Mouse (Mus musculus) hindbrain, embryonic 16.5 days (tissue): ENCODE measurements around the gene Lmln. TPM values are rescaled to one million over a fixed set of nuclear protein-coding genes. Genes with fewer than 3 reads are reported as not detected.
"Not testable (repeated sequence)": the region's sequence is repeated elsewhere in the genome, so short reads cannot be mapped to it uniquely, and the experiment has no call there.

Source experiments
- ATAC-seq: fragments of 200-750 bp; cut with Nextera tagmentation; 2 replicates; pipeline ENCODE4 v1.8.0; 2017; ENCODE audit warnings: moderate TSS enrichment, moderate library complexity
- H3K27ac ChIP-seq: fragments of 300-500 bp; sonication (generic); 2 replicates; pipeline ENCODE4 v1.5.1; 2014; ENCODE audit warnings: low read depth, mild to moderate bottlenecking, control low read depth, low read length, moderate library complexity
- H3K27me3 ChIP-seq: fragments of 300-500 bp; sonication (generic); replicated peaks from 2 replicates; pipeline ENCODE4 v1.6.1; 2014; ENCODE audit warnings: low read length; ENCODE audit not compliant: control insufficient read depth, insufficient read depth
- H3K36me3 ChIP-seq: fragments of 300-500 bp; sonication (generic); 2 replicates; pipeline ENCODE4 v1.6.1; 2014; ENCODE audit warnings: mild to moderate bottlenecking, low read length, moderate library complexity, mixed read lengths; ENCODE audit not compliant: control insufficient read depth, insufficient read depth
- H3K4me1 ChIP-seq: fragments of 300-500 bp; sonication (generic); 2 replicates; pipeline ENCODE4 v1.6.1; 2014; ENCODE audit warnings: low read depth, low read length; ENCODE audit not compliant: control insufficient read depth, insufficient read depth
- H3K4me2 ChIP-seq: fragments of 300-500 bp; sonication (generic); 2 replicates; pipeline ENCODE4 v1.6.1; 2014; ENCODE audit warnings: mild to moderate bottlenecking, low read length, control low read depth, moderate library complexity
- H3K4me3 ChIP-seq: fragments of 300-500 bp; sonication (generic); 2 replicates; pipeline ENCODE4 v1.5.1; 2014; ENCODE audit warnings: mild to moderate bottlenecking, low read length, control low read depth, moderate library complexity
- H3K9ac ChIP-seq: fragments of 300-500 bp; sonication (generic); 2 replicates; pipeline ENCODE4 v1.6.1; 2014; ENCODE audit warnings: low read depth, mild to moderate bottlenecking, control low read depth, low read length, moderate library complexity
- H3K9me3 ChIP-seq: fragments of 300-500 bp; sonication (generic); 2 replicates; pipeline ENCODE4 v1.6.1; 2014; ENCODE audit warnings: mild to moderate bottlenecking, low read length, moderate library complexity; ENCODE audit not compliant: control insufficient read depth
- WGBS: fragments of 180-500 bp; shearing (Covaris S2); extraction: QIAGEN DNeasy Blood & Tissue Kit; methylation state at CpG from one replicate; pipeline ENCODE4 v1.1.7; 2014; 5-methylcytosine and 5-hydroxymethylcytosine counted together
- polyA plus RNA-seq: library from polyadenylated mRNA; unstranded; fragments of >200 nt; fragmentation: Nextera tagmentation; extraction: Ambion mirVana; gene quantifications from 2 replicates; pipeline ENCODE4 v1.2.1, GENCODE M21; 2015

Gene Lmln
- polyA plus RNA-seq, 1 experiment from 2014 or later: 4.1 TPM

DNA sequence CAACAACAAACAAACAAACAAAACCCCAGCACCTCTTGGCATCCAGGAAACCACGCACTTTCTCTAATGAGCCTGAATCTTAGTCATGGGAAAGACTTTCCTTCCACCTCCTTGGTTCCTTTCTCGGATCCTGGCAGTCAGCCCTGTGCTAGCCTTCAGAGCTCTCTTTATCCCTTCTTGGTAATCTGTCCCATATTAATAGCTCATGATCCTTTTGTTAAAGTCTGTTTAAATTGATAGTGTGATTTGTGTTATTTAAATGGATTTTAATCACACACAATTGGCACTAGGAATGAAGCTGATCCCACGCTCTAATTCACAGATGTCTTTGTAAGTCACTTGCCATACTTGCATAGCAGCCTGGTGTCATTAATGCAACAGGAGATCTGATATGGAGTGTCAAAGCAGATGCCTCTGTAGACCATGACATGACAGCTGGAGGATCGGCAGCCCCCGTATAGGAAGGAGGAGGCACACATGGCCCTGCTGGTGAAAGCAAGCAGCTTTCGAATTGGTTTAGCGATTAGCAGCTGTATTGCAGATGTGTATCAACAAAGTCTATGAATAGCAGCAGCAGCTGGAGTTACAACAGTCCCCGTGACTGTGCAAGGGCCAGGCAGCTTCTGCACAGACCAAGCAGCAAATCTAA lies 37.7 kb upstream of the Lmln start:
- Histone ChIP-seq H3K9ac (no peak overlapping the region), H3K36me3 (no peaks in the 10 kb centered on the region), H3K4me3 (no peak overlapping the region), H3K9me3 (no peaks in the 10 kb centered on the region), H3K27me3 (no peaks in the 10 kb centered on the region), H3K4me1 (no peaks in the 10 kb centered on the region), H3K27ac (no peak overlapping the region), H3K4me2 (no peak overlapping the region)
- WGBS: 75% methylated on average over 8 of the region's 8 CpGs
- no peak for ATAC-seq

GRCm38 (mm10) chr16:33026357-33026756 lies 36.0 kb upstream of the Lmln start:
- 90% methylated on average over 7 of the region's 7 CpGs for WGBS
- no peak overlapping the region for H3K27ac ChIP-seq
- H3K9ac ChIP-seq: no peak overlapping the region
- H3K9me3 ChIP-seq: no peaks in the 10 kb centered on the region
- H3K4me2 ChIP-seq: no peak overlapping the region
- no peaks in the 10 kb centered on the region for H3K36me3 ChIP-seq
- no peaks in the 10 kb centered on the region for H3K27me3 ChIP-seq
- H3K4me3 ChIP-seq: no peak overlapping the region
- no peak for ATAC-seq
- H3K4me1 ChIP-seq: no peaks in the 10 kb centered on the region

GRCm38 (mm10) chr16:33036006-33036405 lies 26.3 kb upstream of the Lmln start:
- H3K4me1 ChIP-seq: no peaks in the 10 kb centered on the region
- ATAC-seq: no peak
- H3K4me3 ChIP-seq: no peak overlapping the region
- no peaks in the 10 kb centered on the region for H3K36me3 ChIP-seq
- no peak overlapping the region for H3K27ac ChIP-seq
- no peaks in the 10 kb centered on the region for H3K9me3 ChIP-seq
- no peak overlapping the region for H3K4me2 ChIP-seq
- no peaks in the 10 kb centered on the region for H3K27me3 ChIP-seq
- WGBS: 85% methylated on average over 4 of the region's 4 CpGs
- no peak overlapping the region for H3K9ac ChIP-seq

- H3K27ac ChIP-seq: no peak overlapping the region
- no peak overlapping the region for H3K4me2 ChIP-seq
- H3K9me3 ChIP-seq: no peaks in the 10 kb centered on the region
- WGBS: 73% methylated on average over 1 of the region's 1 CpGs
- H3K4me1 ChIP-seq: no peaks in the 10 kb centered on the region
- H3K9ac ChIP-seq: no peak overlapping the region
- ATAC-seq: no peak
- H3K4me3 ChIP-seq: no peak overlapping the region
- no peaks in the 10 kb centered on the region for H3K27me3 ChIP-seq
- no peaks in the 10 kb centered on the region for H3K36me3 ChIP-seq
These were observed 19.6 kb upstream of the Lmln start for GRCm38 (mm10) chr16:33042682-33043081.

DNA sequence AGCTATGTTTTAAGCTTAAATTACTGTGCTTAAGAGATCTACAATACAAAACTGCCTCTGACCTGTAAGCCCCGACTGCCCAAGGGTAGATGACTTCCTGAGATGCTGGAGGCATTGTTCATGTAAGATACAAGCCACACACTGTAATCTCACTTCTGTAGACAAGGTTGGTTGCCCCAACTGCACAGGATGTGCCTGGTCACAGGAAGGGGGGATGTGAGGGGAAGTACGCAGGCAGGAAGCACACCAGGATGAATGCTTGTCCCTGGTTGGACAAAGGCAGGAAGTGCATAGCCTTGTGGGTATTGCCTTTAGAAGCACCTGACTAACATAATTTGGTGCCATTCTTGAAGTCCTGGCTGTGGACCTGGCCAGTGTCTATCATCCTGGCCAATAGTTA lies 19.1 kb upstream of the Lmln start:
- Histone ChIP-seq H3K9ac (no peak overlapping the region), H3K4me1 (no peaks in the 10 kb centered on the region), H3K27ac (no peak overlapping the region), H3K27me3 (no peaks in the 10 kb centered on the region), H3K36me3 (no peaks in the 10 kb centered on the region), H3K4me2 (no peak overlapping the region), H3K9me3 (no peaks in the 10 kb centered on the region), H3K4me3 (no peak overlapping the region)
- WGBS: 77% methylated on average over 2 of the region's 2 CpGs
- ATAC-seq: no peak

- Histone ChIP-seq H3K9ac (no peak overlapping the region), H3K27ac (no peak overlapping the region), H3K4me3 (no peak overlapping the region), H3K36me3 (no peaks in the 10 kb centered on the region), H3K4me2 (no peak overlapping the region), H3K27me3 (no peaks in the 10 kb centered on the region), H3K9me3 (no peaks in the 10 kb centered on the region), H3K4me1 (no peaks in the 10 kb centered on the region)
- no peak for ATAC-seq
- WGBS: 93% methylated on average over 1 of the region's 1 CpGs
These were observed 14.3 kb upstream of the Lmln start for GRCm38 (mm10) chr16:33048004-33048403.

- WGBS: 84% methylated on average over 2 of the region's 2 CpGs
- ATAC-seq: no peak
- H3K9me3 ChIP-seq: no peaks in the 10 kb centered on the region
These were observed 13.6 kb upstream of the Lmln start for GRCm38 (mm10) chr16:33048686-33049085.

GRCm38 (mm10) chr16:33049809-33050208 lies 12.5 kb upstream of the Lmln start:
- no peaks in the 10 kb centered on the region for H3K9me3 ChIP-seq
- no peak overlapping the region for H3K27ac ChIP-seq
- ATAC-seq: no peak
- no peak overlapping the region for H3K4me2 ChIP-seq
- no peak overlapping the region for H3K4me3 ChIP-seq
- H3K36me3 ChIP-seq: no peaks in the 10 kb centered on the region
- H3K4me1 ChIP-seq: no peaks in the 10 kb centered on the region
- no peaks in the 10 kb centered on the region for H3K27me3 ChIP-seq
- 96% methylated on average over 16 of the region's 16 CpGs for WGBS
- no peak overlapping the region for H3K9ac ChIP-seq

More at GRCm38 (mm10) chr16:33048686-33049085, 13.6 kb upstream of the Lmln start:
- no peaks in the 10 kb centered on the region for H3K36me3 ChIP-seq
- H3K27ac ChIP-seq: no peak overlapping the region
- no peak overlapping the region for H3K9ac ChIP-seq
- H3K27me3 ChIP-seq: no peaks in the 10 kb centered on the region
- H3K4me3 ChIP-seq: no peak overlapping the region
- H3K4me2 ChIP-seq: no peak overlapping the region
- no peaks in the 10 kb centered on the region for H3K4me1 ChIP-seq

DNA sequence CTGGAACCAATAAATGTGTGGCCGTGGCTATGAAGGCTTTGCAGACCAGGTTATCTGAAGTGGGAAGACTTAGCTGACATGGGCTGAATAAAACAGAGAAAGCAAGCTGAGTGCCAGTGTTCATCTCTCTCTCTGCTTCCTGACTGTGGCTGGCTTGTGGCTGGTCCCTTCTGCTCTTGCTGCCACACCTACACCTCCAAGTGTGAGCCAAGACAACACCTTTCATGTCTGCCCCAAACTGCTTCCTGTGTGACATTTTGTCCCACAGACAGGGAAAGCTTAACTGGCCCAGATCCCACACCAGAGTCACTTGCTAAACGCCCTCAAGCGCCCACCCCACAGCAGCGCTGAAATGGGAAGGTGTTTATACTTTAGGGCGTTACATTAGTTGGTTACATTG lies 9.2 kb upstream of the Lmln start:
- H3K4me2 ChIP-seq: no peak overlapping the region
- WGBS: 85% methylated on average over 5 of the region's 5 CpGs
- no peaks in the 10 kb centered on the region for H3K27me3 ChIP-seq
- no peak for ATAC-seq
- no peak overlapping the region for H3K27ac ChIP-seq
- H3K9me3 ChIP-seq: no peaks in the 10 kb centered on the region
- peaks cover 11% of the 10 kb centered on the region for H3K4me1 ChIP-seq
- H3K36me3 ChIP-seq: no peaks in the 10 kb centered on the region
- no peak overlapping the region for H3K4me3 ChIP-seq
- H3K9ac ChIP-seq: no peak overlapping the region

GRCm38 (mm10) chr16:33054927-33055326 lies 7.4 kb upstream of the Lmln start:
- ATAC-seq, H3K9me3 ChIP-seq, H3K9ac ChIP-seq, H3K4me3 ChIP-seq, H3K4me2 ChIP-seq, H3K27me3 ChIP-seq, H3K27ac ChIP-seq: not testable (repeated sequence)
- peaks cover 13% of the 10 kb centered on the region for H3K4me1 ChIP-seq
- H3K36me3 ChIP-seq: peaks cover 14% of the 10 kb centered on the region
- WGBS: 90% methylated on average over 2 of the region's 2 CpGs
